Mouse (Mus musculus) liver, embryonic 14.5 days (tissue): ENCODE measurements at regions not wholly inside any gene's neighbourhood (a gene's known extent, or its start where the extent isn't known, plus 50 kb on each side); places are given as distances from the start of the nearest gene placed in this dataset.

Experiments
- ATAC-seq: fragments of 200-750 bp; cut with Nextera tagmentation; 2 replicates; pipeline ENCODE4 v1.8.0; 2017; ENCODE audit warnings: moderate number of reproducible peaks, mild to moderate bottlenecking, moderate library complexity; ENCODE audit not compliant: insufficient read depth
- DNase-seq, 3 experiments: peaks; one replicate each; pipeline ENCODE4 v3.0.0-alpha.2; 2012 to 2013; ENCODE audit warnings: low read depth in 3 of 3, low spot score in 3 of 3
- H3K27ac ChIP-seq: fragments of 300-500 bp; sonication (generic); 2 replicates; pipeline ENCODE4 v1.5.1; 2014; ENCODE audit warnings: moderate library complexity, mild to moderate bottlenecking, control low read depth, inconsistent platforms
- H3K27me3 ChIP-seq: fragments of 300-500 bp; sonication (generic); 2 replicates; pipeline ENCODE4 v1.6.1; 2014; ENCODE audit warnings: mild to moderate bottlenecking, low read length, moderate library complexity; ENCODE audit not compliant: control insufficient read depth, insufficient read depth
- H3K36me3 ChIP-seq: fragments of 300-500 bp; sonication (generic); replicated peaks from 2 replicates; pipeline ENCODE4 v1.6.1; 2014; ENCODE audit warnings: low read depth; ENCODE audit not compliant: control insufficient read depth, insufficient read depth
- H3K4me1 ChIP-seq, 2 experiments: fragments of 200-500 bp in 1 of 2; fragments of 300-500 bp in 1 of 2; sonication (generic) in 1 of 2; replicated peaks; 2 replicates each; pipeline ENCODE4 v1.6.1; 2012 to 2014; ENCODE audit warnings: antibody characterized with exemption in 1 of 2, inconsistent platforms in 1 of 2, low read length in 1 of 2; ENCODE audit not compliant: control insufficient read depth in 2 of 2, insufficient read depth in 2 of 2
- H3K4me2 ChIP-seq: fragments of 300-500 bp; sonication (generic); 2 replicates; pipeline ENCODE4 v1.6.1; 2014; ENCODE audit warnings: low read depth, mild to moderate bottlenecking, control low read depth, moderate library complexity
- H3K4me3 ChIP-seq, 2 experiments: fragments of 200-500 bp in 1 of 2; fragments of 300-500 bp in 1 of 2; sonication (generic) in 1 of 2; 2 replicates each; pipeline ENCODE4 v1.5.1; 2012 to 2014; ENCODE audit warnings: low read depth in 2 of 2, low read length in 2 of 2, mild to moderate bottlenecking in 2 of 2, control low read depth in 1 of 2, inconsistent platforms in 1 of 2, moderate library complexity in 1 of 2; ENCODE audit not compliant: insufficient read depth in 1 of 2
- H3K9ac ChIP-seq: fragments of 300-500 bp; sonication (generic); replicated peaks from 2 replicates; pipeline ENCODE4 v1.6.1; 2014; ENCODE audit warnings: mild to moderate bottlenecking, control low read depth, moderate library complexity
- H3K9me3 ChIP-seq: fragments of 300-500 bp; sonication (generic); 2 replicates; pipeline ENCODE4 v1.6.1; 2016; ENCODE audit warnings: low read length, mixed read lengths; ENCODE audit not compliant: control insufficient read depth
- CTCF ChIP-seq: IDR thresholded peaks from 2 replicates; pipeline ENCODE4 v1.5.1; 2016; ENCODE audit warnings: antibody characterized with exemption, low read depth, control low read depth
- EP300 ChIP-seq: IDR thresholded peaks from 2 replicates; pipeline ENCODE4 v1.6.1; 2016; ENCODE audit warnings: antibody characterized with exemption, low read depth
- WGBS: fragments of 180-500 bp; shearing (Covaris S2); extraction: QIAGEN DNeasy Blood & Tissue Kit; methylation state at CpG from one replicate; pipeline ENCODE4 v1.1.7; 2014; ENCODE audit not compliant: insufficient replicate concordance; 5-methylcytosine and 5-hydroxymethylcytosine counted together

DNA sequence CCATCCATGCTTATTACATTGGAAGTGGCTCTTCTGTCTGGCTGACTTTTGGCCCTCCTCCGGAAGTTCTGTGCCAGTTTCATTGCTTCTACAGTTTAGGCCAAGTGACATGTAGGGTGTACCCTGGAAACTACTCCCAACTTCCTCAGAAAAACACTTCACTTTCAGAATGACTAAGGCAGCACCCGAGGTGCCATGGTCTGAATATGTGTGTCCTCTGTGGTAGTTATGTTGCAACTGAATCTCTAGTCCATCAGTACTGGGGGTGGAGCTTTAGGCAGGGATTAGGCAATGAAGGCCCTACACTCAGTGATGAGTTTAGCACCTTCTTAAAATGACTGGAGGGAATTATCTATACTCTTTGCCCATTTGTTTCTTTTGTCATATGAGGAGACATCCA, 981.0 kb upstream of the Lrrc6 start:
- Histone ChIP-seq H3K4me1 (no peaks in the 10 kb centered on the region), H3K9me3 (no peaks in the 10 kb centered on the region), H3K27me3 (no peaks in the 10 kb centered on the region), H3K4me2 (no peak overlapping the region), H3K4me3 (no peak overlapping the region), H3K9ac (no peak overlapping the region), H3K27ac (no peak overlapping the region), H3K36me3 (no peaks in the 10 kb centered on the region)
- peak in 2 of 3 experiments; percentile 0 to 26 for DNase-seq
- no peak for TF ChIP-seq EP300
- TF ChIP-seq CTCF: no peak
- ATAC-seq: no peak
- WGBS: 58% methylated on average over 2 of the region's 2 CpGs

DNA sequence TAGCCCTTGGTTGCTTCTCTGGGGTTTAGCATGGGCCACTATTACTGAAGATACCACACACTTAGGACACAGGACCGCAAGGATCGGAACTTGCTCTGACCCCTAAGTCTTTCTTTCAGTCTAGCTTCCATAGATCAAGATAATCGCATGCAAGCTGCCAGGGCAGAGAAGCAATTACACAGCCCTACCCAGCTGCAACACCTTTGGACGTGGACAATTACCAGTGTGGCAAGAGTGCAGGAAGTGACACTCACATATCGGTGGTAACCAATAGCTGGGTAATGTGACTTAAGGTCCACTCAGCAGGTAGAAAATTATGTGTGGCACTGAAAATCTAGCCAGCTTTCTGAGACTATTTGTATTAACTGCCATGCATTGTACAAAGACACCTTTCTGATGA, 973.6 kb upstream of the Lrrc6 start:
- TF ChIP-seq CTCF: no peak
- no peak for TF ChIP-seq EP300
- ATAC-seq (no peak), DNase-seq (no peak)
- Histone ChIP-seq H3K4me3 (no peak overlapping the region), H3K27me3 (no peaks in the 10 kb centered on the region), H3K9me3 (no peaks in the 10 kb centered on the region), H3K4me1 (no peaks in the 10 kb centered on the region), H3K36me3 (no peaks in the 10 kb centered on the region), H3K4me2 (no peak overlapping the region), H3K27ac (no peak overlapping the region), H3K9ac (no peak overlapping the region)
- WGBS: 67% methylated on average over 5 of the region's 5 CpGs

DNA sequence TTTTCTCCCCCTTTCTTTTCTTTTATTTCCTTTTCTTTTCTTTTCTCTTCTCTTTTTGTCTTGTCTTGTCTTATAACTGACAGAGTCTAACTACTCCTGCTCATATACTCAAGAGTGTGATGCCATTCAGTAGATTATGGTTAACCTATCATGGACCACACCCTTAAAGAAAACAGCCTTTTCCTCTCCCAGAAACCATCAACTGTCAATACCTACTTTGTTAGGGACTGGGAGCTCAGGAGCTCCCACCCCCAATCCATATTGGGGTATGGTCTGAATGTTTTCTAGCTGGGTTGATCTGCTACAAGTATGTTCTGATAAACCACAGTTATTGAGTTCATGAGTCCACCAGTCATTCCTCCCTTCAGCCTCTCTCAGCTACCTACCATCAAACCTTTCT, 972.3 kb upstream of the Lrrc6 start:
- DNase-seq: no peak
- Histone ChIP-seq H3K4me2 (no peak overlapping the region), H3K9ac (no peak overlapping the region), H3K36me3 (no peaks in the 10 kb centered on the region), H3K4me3 (no peak overlapping the region), H3K4me1 (no peaks in the 10 kb centered on the region), H3K9me3 (no peaks in the 10 kb centered on the region), H3K27me3 (no peaks in the 10 kb centered on the region), H3K27ac (no peak overlapping the region)
- ATAC-seq: no peak
- TF ChIP-seq CTCF (no peak), EP300 (no peak)

DNA sequence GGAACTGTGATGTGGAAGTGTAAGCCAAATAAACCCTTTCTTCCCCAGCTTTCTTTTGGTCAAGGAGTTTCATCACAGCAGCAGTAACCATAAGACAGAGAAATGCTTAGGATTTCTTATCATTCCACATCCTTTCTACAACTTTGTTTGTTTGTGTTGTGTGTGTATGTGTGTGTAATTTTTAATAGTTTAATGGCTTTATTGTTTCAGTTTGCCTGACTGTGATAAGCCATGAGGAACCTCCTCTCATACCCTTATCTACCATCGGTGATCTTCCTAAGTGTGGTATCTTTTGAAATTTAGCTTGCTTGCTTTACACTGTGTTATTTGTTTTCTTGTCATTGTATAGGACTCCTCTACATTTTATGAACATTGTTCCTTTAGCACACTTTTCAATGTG, 970.6 kb upstream of the Lrrc6 start:
- Histone ChIP-seq H3K4me3 (no peak overlapping the region), H3K4me2 (no peak overlapping the region), H3K27me3 (no peaks in the 10 kb centered on the region), H3K9me3 (no peaks in the 10 kb centered on the region), H3K9ac (no peak overlapping the region), H3K36me3 (no peaks in the 10 kb centered on the region), H3K4me1 (no peaks in the 10 kb centered on the region), H3K27ac (no peak overlapping the region)
- WGBS: 46% methylated on average over 1 of the region's 1 CpGs
- ATAC-seq: no peak
- no peak for DNase-seq
- TF ChIP-seq CTCF: no peak
- TF ChIP-seq EP300: no peak

DNA sequence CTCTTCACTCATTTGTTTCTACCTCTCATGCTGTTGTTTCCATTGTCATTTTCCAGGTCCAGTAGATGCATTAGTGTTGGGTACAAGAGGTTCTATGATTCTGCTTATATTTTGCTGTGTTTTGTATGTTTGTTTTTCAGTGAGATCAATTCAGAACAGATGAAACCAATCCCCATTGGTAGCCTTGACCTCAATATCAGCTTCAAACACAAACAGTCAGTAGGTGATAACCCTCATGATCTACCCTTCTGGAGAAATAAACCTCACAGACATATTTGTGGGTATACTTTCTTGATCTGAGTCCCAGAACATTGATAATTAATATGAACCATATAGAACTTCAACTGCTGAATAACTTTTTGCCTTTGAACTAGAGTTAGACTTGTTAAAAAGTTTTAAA, 969.3 kb upstream of the Lrrc6 start:
- no peak for DNase-seq

More for the DNA sequence above, 969.3 kb upstream of the Lrrc6 start:
- ATAC-seq: no peak
- H3K4me3 ChIP-seq: no peak overlapping the region
- H3K36me3 ChIP-seq: no peaks in the 10 kb centered on the region
- no peaks in the 10 kb centered on the region for H3K9me3 ChIP-seq
- no peaks in the 10 kb centered on the region for H3K4me1 ChIP-seq
- H3K9ac ChIP-seq: no peak overlapping the region
- H3K27me3 ChIP-seq: no peaks in the 10 kb centered on the region
- H3K4me2 ChIP-seq: no peak overlapping the region
- no peak overlapping the region for H3K27ac ChIP-seq
- TF ChIP-seq CTCF: no peak
- no peak for TF ChIP-seq EP300
